Mouse (Mus musculus) liver, embryonic 14.5 days (tissue): ENCODE data around the gene Ehbp1l1. TPM values are rescaled to one million over a fixed set of nuclear protein-coding genes. Genes with fewer than 3 reads are reported as not detected.

Experiments used
- ATAC-seq: fragments of 200-750 bp; cut with Nextera tagmentation; 2 replicates; pipeline ENCODE4 v1.8.0; 2017; ENCODE audit warnings: moderate number of reproducible peaks, mild to moderate bottlenecking, moderate library complexity; ENCODE audit not compliant: insufficient read depth
- DNase-seq, 3 experiments: peaks; one replicate each; pipeline ENCODE4 v3.0.0-alpha.2; 2012 to 2013; ENCODE audit warnings: low read depth in 3 of 3, low spot score in 3 of 3
- H3K27ac ChIP-seq: fragments of 300-500 bp; sonication (generic); 2 replicates; pipeline ENCODE4 v1.5.1; 2014; ENCODE audit warnings: moderate library complexity, mild to moderate bottlenecking, control low read depth, inconsistent platforms
- H3K27me3 ChIP-seq: fragments of 300-500 bp; sonication (generic); 2 replicates; pipeline ENCODE4 v1.6.1; 2014; ENCODE audit warnings: mild to moderate bottlenecking, low read length, moderate library complexity; ENCODE audit not compliant: control insufficient read depth, insufficient read depth
- H3K36me3 ChIP-seq: fragments of 300-500 bp; sonication (generic); replicated peaks from 2 replicates; pipeline ENCODE4 v1.6.1; 2014; ENCODE audit warnings: low read depth; ENCODE audit not compliant: control insufficient read depth, insufficient read depth
- H3K4me1 ChIP-seq, 2 experiments: fragments of 200-500 bp in 1 of 2; fragments of 300-500 bp in 1 of 2; sonication (generic) in 1 of 2; replicated peaks; 2 replicates each; pipeline ENCODE4 v1.6.1; 2012 to 2014; ENCODE audit warnings: antibody characterized with exemption in 1 of 2, inconsistent platforms in 1 of 2, low read length in 1 of 2; ENCODE audit not compliant: control insufficient read depth in 2 of 2, insufficient read depth in 2 of 2
- H3K4me2 ChIP-seq: fragments of 300-500 bp; sonication (generic); 2 replicates; pipeline ENCODE4 v1.6.1; 2014; ENCODE audit warnings: low read depth, mild to moderate bottlenecking, control low read depth, moderate library complexity
- H3K4me3 ChIP-seq, 2 experiments: fragments of 200-500 bp in 1 of 2; fragments of 300-500 bp in 1 of 2; sonication (generic) in 1 of 2; 2 replicates each; pipeline ENCODE4 v1.5.1; 2012 to 2014; ENCODE audit warnings: low read depth in 2 of 2, low read length in 2 of 2, mild to moderate bottlenecking in 2 of 2, control low read depth in 1 of 2, inconsistent platforms in 1 of 2, moderate library complexity in 1 of 2; ENCODE audit not compliant: insufficient read depth in 1 of 2
- H3K9ac ChIP-seq: fragments of 300-500 bp; sonication (generic); replicated peaks from 2 replicates; pipeline ENCODE4 v1.6.1; 2014; ENCODE audit warnings: mild to moderate bottlenecking, control low read depth, moderate library complexity
- H3K9me3 ChIP-seq: fragments of 300-500 bp; sonication (generic); 2 replicates; pipeline ENCODE4 v1.6.1; 2016; ENCODE audit warnings: low read length, mixed read lengths; ENCODE audit not compliant: control insufficient read depth
- CTCF ChIP-seq: IDR thresholded peaks from 2 replicates; pipeline ENCODE4 v1.5.1; 2016; ENCODE audit warnings: antibody characterized with exemption, low read depth, control low read depth
- EP300 ChIP-seq: IDR thresholded peaks from 2 replicates; pipeline ENCODE4 v1.6.1; 2016; ENCODE audit warnings: antibody characterized with exemption, low read depth
- WGBS: fragments of 180-500 bp; shearing (Covaris S2); extraction: QIAGEN DNeasy Blood & Tissue Kit; methylation state at CpG from one replicate; pipeline ENCODE4 v1.1.7; 2014; ENCODE audit not compliant: insufficient replicate concordance; 5-methylcytosine and 5-hydroxymethylcytosine counted together
- polyA plus RNA-seq, 2 experiments: library from polyadenylated mRNA; depleted of rRNA in 1 of 2; stranded (reverse) in 1 of 2; unstranded in 1 of 2; fragments of >200 nt; fragmentation: Nextera tagmentation in 1 of 2; extraction: Ambion mirVana in 1 of 2; gene quantifications; 2 replicates each; pipeline versions ENCODE4 v1.2.1 to v1.2.3; 2012 to 2014

Gene Ehbp1l1
- polyA plus RNA-seq, 2 experiments: 66.0 to 95.5 TPM

GRCm38 (mm10) chr19:5704801-5705571, 21.1 kb downstream of the Ehbp1l1 start:
- H3K36me3 ChIP-seq: peaks cover 62% of the 10 kb centered on the region
- H3K4me3 ChIP-seq: no peak overlapping the region
- TF ChIP-seq EP300 (no peak), CTCF (no peak)
- H3K27ac ChIP-seq: peak overlapping the region; percentile 68
- ATAC-seq (peak; percentile 81), DNase-seq (peak in 1 of 3 experiments; percentile 65)
- peak overlapping the region; percentile 49 for H3K4me2 ChIP-seq
- no peak overlapping the region for H3K9ac ChIP-seq
- H3K27me3 ChIP-seq: no peaks in the 10 kb centered on the region
- WGBS: 36% methylated on average over 10 of the region's 10 CpGs
- peaks cover 18 to 19% of the 10 kb centered on the region in 2 experiments for H3K4me1 ChIP-seq
- H3K9me3 ChIP-seq: no peaks in the 10 kb centered on the region

GRCm38 (mm10) chr19:5704163-5704800, 21.8 kb downstream of the Ehbp1l1 start, which contains the start of gene Kcnk7:
Gene Kcnk7, plus strand, starts transcription at chr19:5704367.
- peaks cover 60% of the 10 kb centered on the region for H3K36me3 ChIP-seq
- TF ChIP-seq EP300 (no peak), CTCF (no peak)
- peak within 1 kb of the TSS; percentile 68 for H3K27ac ChIP-seq
- peaks cover 18 to 19% of the 10 kb centered on the region in 2 experiments for H3K4me1 ChIP-seq
- peak within 1 kb of the TSS; percentile 49 for H3K4me2 ChIP-seq
- no peaks in the 10 kb centered on the region for H3K27me3 ChIP-seq
- peak; percentile 67 for ATAC-seq
- no peak within 1 kb of the TSS for H3K4me3 ChIP-seq
- 50% methylated on average over 17 of the region's 17 CpGs for WGBS
- DNase-seq: peak in 1 of 3 experiments; percentile 52
- H3K9ac ChIP-seq: peak within 1 kb of the TSS; percentile 52; the same call in 1 of the 2 replicates
- no peaks in the 10 kb centered on the region for H3K9me3 ChIP-seq

- peaks cover 59% of the 10 kb centered on the region for H3K36me3 ChIP-seq
- ATAC-seq (no peak), DNase-seq (no peak)
- H3K4me2 ChIP-seq: no peak overlapping the region
- WGBS: 84% methylated on average over 41 of the region's 41 CpGs
- H3K27ac ChIP-seq: no peak overlapping the region
- no peaks in the 10 kb centered on the region for H3K9me3 ChIP-seq
- H3K9ac ChIP-seq: no peak overlapping the region
- H3K27me3 ChIP-seq: no peaks in the 10 kb centered on the region
- peaks cover 2 to 7% of the 10 kb centered on the region in 2 experiments for H3K4me1 ChIP-seq
- no peak for TF ChIP-seq EP300
- no peak for TF ChIP-seq CTCF
- H3K4me3 ChIP-seq: no peak overlapping the region
Observed at GRCm38 (mm10) chr19:5695849-5696462, 30.2 kb downstream of the Ehbp1l1 start.

GRCm38 (mm10) chr19:5693801-5694200, 32.3 kb downstream of the Ehbp1l1 start:
- no peak for ATAC-seq
- H3K4me2 ChIP-seq: no peak overlapping the region
- DNase-seq: no peak

GRCm38 (mm10) chr19:5692913-5693396, 33.2 kb downstream of the Ehbp1l1 start:
- Histone ChIP-seq H3K4me2 (peak overlapping the region; percentile 100), H3K9ac (no peak overlapping the region), H3K4me1 (peaks cover 7 to 9% of the 10 kb centered on the region in 2 experiments), H3K27ac (no peak overlapping the region), H3K9me3 (no peaks in the 10 kb centered on the region), H3K4me3 (no peak overlapping the region; a peak in 1 of 4 replicates), H3K36me3 (peaks cover 34% of the 10 kb centered on the region), H3K27me3 (no peaks in the 10 kb centered on the region)
- TF ChIP-seq CTCF (no peak), EP300 (no peak)
- 59% methylated on average over 10 of the region's 10 CpGs for WGBS
- DNase-seq: no peak
- no peak for ATAC-seq

More at GRCm38 (mm10) chr19:5693801-5694200, 32.3 kb downstream of the Ehbp1l1 start:
- no peak overlapping the region for H3K4me3 ChIP-seq
- no peak overlapping the region for H3K27ac ChIP-seq
- TF ChIP-seq CTCF (no peak), EP300 (no peak)
- no peaks in the 10 kb centered on the region for H3K27me3 ChIP-seq
- WGBS: 76% methylated on average over 6 of the region's 6 CpGs
- H3K9me3 ChIP-seq: no peaks in the 10 kb centered on the region
- no peak overlapping the region for H3K9ac ChIP-seq
- peaks cover 7 to 8% of the 10 kb centered on the region in 2 experiments for H3K4me1 ChIP-seq
- H3K36me3 ChIP-seq: peaks cover 42% of the 10 kb centered on the region
